Mouse (Mus musculus) lung, adult 2 months (tissue): ENCODE results near the gene Neu1. TPM values are rescaled to one million over a fixed set of nuclear protein-coding genes. Genes with fewer than 3 reads are reported as not detected.
"Not testable (repeated sequence)": the region's sequence is repeated elsewhere in the genome, so short reads cannot be mapped to it uniquely, and the experiment has no call there.

Experiments used
- DNase-seq: peaks from one replicate; pipeline ENCODE4 v3.0.0; 2022
- H3K4me1 ChIP-seq: fragments of 200-500 bp; 2 replicates; pipeline ENCODE4 v1.6.1; 2011; ENCODE audit warnings: low read length; ENCODE audit not compliant: control insufficient read depth, insufficient read depth
- H3K4me3 ChIP-seq: fragments of 200-500 bp; replicated peaks from 2 replicates; pipeline ENCODE3; 2011; ENCODE audit warnings: low read depth, mild to moderate bottlenecking, control low read depth, low read length; ENCODE audit errors: extremely low read depth
- CTCF ChIP-seq: fragments of 200-500 bp; IDR thresholded peaks from 2 replicates; pipeline ENCODE4 v1.5.1; 2011; ENCODE audit warnings: mild to moderate bottlenecking, low read length, control low read depth; ENCODE audit not compliant: insufficient read depth
- POLR2A ChIP-seq: fragments of 200-500 bp; IDR thresholded peaks from 2 replicates; pipeline ENCODE4 v1.6.1; 2011; ENCODE audit warnings: low read depth, mild to moderate bottlenecking, control low read depth, low read length, borderline replicate concordance; ENCODE audit errors: extremely low read depth
- WGBS: fragments of 180-500 bp; shearing (Covaris S2); methylation state at CpG from one replicate; pipeline ENCODE4 v1.1.7; 2018; 5-methylcytosine and 5-hydroxymethylcytosine counted together
- polyA plus RNA-seq: library from polyadenylated mRNA; depleted of rRNA; stranded (reverse); fragments of >200 nt; gene quantifications from 2 replicates; pipeline ENCODE4 v1.2.3, GENCODE M21; 2012

The Neu1 gene
- polyA plus RNA-seq, 1 experiment, result 46.6 TPM

GRCm38 (mm10) chr17:34960702-34961493 is 29.8 kb downstream of the Neu1 start:
- TF ChIP-seq CTCF (no peak), POLR2A (no peak)
- H3K4me1 ChIP-seq, result no peaks in the 10 kb centered on the region
- no peak overlapping the region for H3K4me3 ChIP-seq
- DNase-seq, result no peak

GRCm38 (mm10) chr17:34962125-34962524 is 31.1 kb downstream of the Neu1 start:
- no peak for TF ChIP-seq CTCF
- no peak for TF ChIP-seq POLR2A
- Histone ChIP-seq H3K4me1 (no peaks in the 10 kb centered on the region), H3K4me3 (no peak overlapping the region)
- WGBS, result 34% methylated on average over 3 of the region's 3 CpGs
- DNase-seq, result no peak

- TF ChIP-seq CTCF, result no peak
- TF ChIP-seq POLR2A, result no peak
- no peak overlapping the region for H3K4me3 ChIP-seq
- no peaks in the 10 kb centered on the region for H3K4me1 ChIP-seq
- no peak for DNase-seq
- WGBS, result 75% methylated on average over 1 of the region's 1 CpGs
Observed at GRCm38 (mm10) chr17:34962841-34963240, 31.8 kb downstream of the Neu1 start.

- Histone ChIP-seq H3K4me3 (no peak overlapping the region), H3K4me1 (no peaks in the 10 kb centered on the region)
- no peak for DNase-seq
- WGBS, result 67% methylated on average over 1 of the region's 1 CpGs
- TF ChIP-seq POLR2A, result no peak
- no peak for TF ChIP-seq CTCF
Observed at GRCm38 (mm10) chr17:34964640-34965049, 33.6 kb downstream of the Neu1 start.

GRCm38 (mm10) chr17:34965627-34966026 is 34.6 kb downstream of the Neu1 start:
- WGBS, result 50% methylated on average over 5 of the region's 5 CpGs
- no peak for TF ChIP-seq CTCF
- TF ChIP-seq POLR2A, result no peak
- H3K4me1 ChIP-seq, result no peaks in the 10 kb centered on the region
- no peak for DNase-seq
- no peak overlapping the region for H3K4me3 ChIP-seq

GRCm38 (mm10) chr17:34969822-34970221 is 38.8 kb downstream of the Neu1 start, which contains the start of gene Gm20481:
Gene Gm20481, plus strand, starts transcription at chr17:34969912.
- not testable (repeated sequence) for H3K4me1 ChIP-seq, DNase-seq, H3K4me3 ChIP-seq
- 54% methylated on average over 7 of the region's 11 CpGs for WGBS

- WGBS, result 13% methylated on average over 21 of the region's 37 CpGs
- H3K4me3 ChIP-seq, H3K4me1 ChIP-seq, DNase-seq: not testable (repeated sequence)
Observed at GRCm38 (mm10) chr17:34970850-34971249, 39.8 kb downstream of the Neu1 start.

GRCm38 (mm10) chr17:34971694-34972068 is 40.6 kb downstream of the Neu1 start:
- 1% methylated on average over 31 of the region's 43 CpGs for WGBS
- not testable (repeated sequence) for H3K4me1 ChIP-seq, DNase-seq
- H3K4me3 ChIP-seq, result peak overlapping the region; percentile 48

GRCm38 (mm10) chr17:34972069-34972749 is 41.2 kb downstream of the Neu1 start, which contains the start of the genes Hspa1a and Hspa1l:
Gene Hspa1a, minus strand, starts transcription at chr17:34972156.
Gene Hspa1l, plus strand, starts transcription at chr17:34972703.
- under 1% methylated on average over 30 of the region's 33 CpGs for WGBS
- peak; percentile 76; the same call in 1 of the 2 replicates for TF ChIP-seq POLR2A
- H3K4me1 ChIP-seq, result not testable (repeated sequence)
- peak; percentile 88 for DNase-seq
- H3K4me3 ChIP-seq, result peak within 1 kb of the TSS; percentile 90
